Mouse (Mus musculus): ENCODE measurements around the gene Hnf4a. TPM values are rescaled to one million over a fixed set of nuclear protein-coding genes. Genes with fewer than 3 reads are reported as not detected.
"Not testable (repeated sequence)": the region's sequence is repeated elsewhere in the genome, so short reads cannot be mapped to it uniquely, and the experiment has no call there.

Gene Hnf4a
- total and polyA plus RNA-seq, 3 experiments, result not detected

DNA sequence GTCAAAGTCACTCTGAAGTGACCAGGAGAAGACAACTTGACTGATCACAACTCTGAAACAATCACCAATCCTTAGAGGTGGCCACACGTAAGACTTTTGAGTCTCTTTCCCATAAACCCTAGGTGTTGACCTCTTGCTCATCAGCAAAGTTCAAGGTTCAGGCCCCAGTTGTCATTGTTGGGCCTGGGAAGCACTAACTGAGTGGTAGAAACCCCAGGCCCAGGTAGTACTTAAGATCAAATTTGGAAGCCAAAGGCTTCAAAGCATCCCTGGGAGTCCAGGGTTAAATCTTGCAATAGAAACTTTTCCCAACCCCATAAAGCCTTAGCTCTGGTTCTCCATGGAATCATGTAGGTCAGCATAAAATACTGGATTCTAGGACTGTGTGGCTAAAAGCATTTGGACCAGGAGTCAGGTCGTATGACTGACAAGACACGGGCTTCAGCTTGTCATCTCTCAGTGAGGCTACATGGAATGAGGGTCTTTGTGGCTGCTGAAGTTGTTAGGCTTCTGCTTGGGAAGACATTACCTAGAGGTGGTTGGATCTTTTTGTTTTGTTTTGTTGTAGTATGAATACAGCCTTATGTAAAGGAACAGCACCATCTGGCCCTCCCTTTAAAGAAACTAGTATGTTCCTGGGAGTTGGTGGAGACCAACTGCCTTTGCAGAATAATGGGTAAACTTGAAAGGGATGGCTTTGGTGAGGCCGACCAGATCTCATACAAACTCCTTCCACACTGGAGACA is 109.5 kb downstream of the Hnf4a start:
- Histone ChIP-seq H3K27ac (no peak overlapping the region), H3K9ac (ENCODE audit: low read depth, low read length) (no peak overlapping the region), H3K27me3 (ENCODE audit: control insufficient read depth, insufficient read depth, low read length) (no peaks in the 10 kb centered on the region), H3K4me1 (ENCODE audit: control insufficient read depth, insufficient read depth, low read length) (no peaks in the 10 kb centered on the region; the same call in 1 of the 2 replicates), H3K79me2 (replicated peaks; ENCODE audit: control insufficient read depth, insufficient read depth, low read length) (no peaks in the 10 kb centered on the region; the same call in 1 of the 2 replicates), H3K4me3 (no peak overlapping the region), H3K36me3 (ENCODE audit: control insufficient read depth, insufficient read depth, low read length) (peaks cover 18% of the 10 kb centered on the region)
- intact Hi-C loops (cut with DNase I), result loop anchor here (2.0 kb wide), 1 partner anchor 15 kb away; no protein-coding TSS in a partner anchor
- no peak for TF ChIP-seq EP300 (IDR thresholded peaks at IDR 0.05; ENCODE audit: insufficient read depth, low read depth, low read length)
- TF ChIP-seq POLR2A (IDR thresholded peaks at IDR 0.05; ENCODE audit: insufficient read depth, low read depth, low read length), result no peak
- TF ChIP-seq CTCF (IDR thresholded peaks at IDR 0.05), result no peak
- no peak for DNase-seq
- WGBS, result 87% methylated on average over 4 of the region's 4 CpGs

DNA sequence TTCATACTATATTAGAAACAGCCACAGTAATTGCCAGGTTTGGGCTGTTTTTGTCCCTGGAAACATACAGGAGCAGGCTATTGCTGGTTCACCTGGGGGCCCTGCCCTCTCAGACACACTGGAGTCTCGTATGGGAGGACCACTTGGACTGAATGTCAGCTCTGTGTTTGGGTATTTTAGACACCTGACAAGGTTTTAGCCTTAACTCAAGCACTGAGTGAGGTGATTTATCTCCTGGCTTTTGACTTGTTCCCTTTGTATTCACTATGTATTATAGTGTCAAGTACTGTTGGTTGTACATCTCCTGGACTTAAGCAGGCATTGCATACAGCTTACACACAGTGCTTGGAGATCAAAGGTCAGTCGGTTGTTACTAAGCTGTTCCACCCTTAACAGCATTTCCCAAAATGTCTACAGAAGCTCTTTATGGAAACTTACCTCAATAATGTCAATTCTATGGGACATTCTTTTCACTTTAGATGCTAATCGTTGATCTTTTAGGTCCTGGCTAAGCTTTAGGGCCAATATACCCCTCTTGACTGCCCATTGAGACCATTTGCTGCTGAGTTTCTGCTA is 110.1 kb downstream of the Hnf4a start:
- no peaks in the 10 kb centered on the region for H3K27me3 ChIP-seq (ENCODE audit: control insufficient read depth, insufficient read depth, low read length)
- H3K27ac ChIP-seq, result no peak overlapping the region
- no peak for DNase-seq
- H3K4me1 ChIP-seq (ENCODE audit: control insufficient read depth, insufficient read depth, low read length), result no peaks in the 10 kb centered on the region; the same call in 1 of the 2 replicates
- no peak overlapping the region for H3K4me3 ChIP-seq
- TF ChIP-seq CTCF (IDR thresholded peaks at IDR 0.05) (no peak), POLR2A (IDR thresholded peaks at IDR 0.05; ENCODE audit: insufficient read depth, low read depth, low read length) (0 out of 2 replicates have a peak, but pooled peaks have one; percentile 17)
- no peaks in the 10 kb centered on the region; the same call in 1 of the 2 replicates for H3K79me2 ChIP-seq (replicated peaks; ENCODE audit: control insufficient read depth, insufficient read depth, low read length)
- peaks cover 21% of the 10 kb centered on the region for H3K36me3 ChIP-seq (ENCODE audit: control insufficient read depth, insufficient read depth, low read length)
- no peak overlapping the region for H3K9ac ChIP-seq (ENCODE audit: low read depth, low read length)
- WGBS, result 70% methylated on average over 3 of the region's 3 CpGs
- intact Hi-C loops (cut with DNase I), result loop anchor here (2.0 kb wide), 1 partner anchor 14 kb away; no protein-coding TSS in a partner anchor

DNA sequence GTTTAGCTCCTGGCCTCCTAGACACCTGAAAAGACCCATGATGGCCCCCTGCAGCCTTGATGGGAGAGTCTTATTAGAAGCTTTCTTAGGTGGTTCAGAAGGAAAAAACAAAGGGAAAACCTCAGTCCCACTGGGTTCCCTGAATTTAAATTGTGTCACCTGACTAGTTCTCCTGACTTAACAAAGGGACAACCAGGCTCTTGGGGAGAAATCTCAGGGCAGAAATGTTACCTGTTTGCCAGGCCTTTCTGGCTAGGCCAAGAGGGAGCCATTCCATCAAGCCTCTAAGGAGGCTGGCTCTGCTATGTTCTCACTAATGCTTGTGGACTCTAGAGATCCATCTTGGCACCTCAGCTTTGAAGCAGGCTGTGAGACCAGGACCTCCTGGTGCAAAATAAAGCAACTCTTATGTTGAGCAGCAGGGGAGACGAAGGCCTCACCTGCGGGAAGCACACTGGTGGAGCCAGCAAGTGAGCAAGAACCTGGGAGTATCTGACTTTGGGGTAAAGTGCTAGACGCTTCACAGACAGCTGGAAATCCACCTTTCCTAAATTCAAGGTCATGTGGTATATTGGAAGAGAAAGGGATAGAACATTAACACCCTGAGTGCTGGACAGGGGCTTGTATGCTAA is 110.7 kb downstream of the Hnf4a start:
- intact Hi-C loops (cut with DNase I), result loop anchor here (2.0 kb wide), 1 partner anchor 13 kb away; no protein-coding TSS in a partner anchor
- H3K36me3 ChIP-seq (ENCODE audit: control insufficient read depth, insufficient read depth, low read length), result peaks cover 24% of the 10 kb centered on the region

DNA sequence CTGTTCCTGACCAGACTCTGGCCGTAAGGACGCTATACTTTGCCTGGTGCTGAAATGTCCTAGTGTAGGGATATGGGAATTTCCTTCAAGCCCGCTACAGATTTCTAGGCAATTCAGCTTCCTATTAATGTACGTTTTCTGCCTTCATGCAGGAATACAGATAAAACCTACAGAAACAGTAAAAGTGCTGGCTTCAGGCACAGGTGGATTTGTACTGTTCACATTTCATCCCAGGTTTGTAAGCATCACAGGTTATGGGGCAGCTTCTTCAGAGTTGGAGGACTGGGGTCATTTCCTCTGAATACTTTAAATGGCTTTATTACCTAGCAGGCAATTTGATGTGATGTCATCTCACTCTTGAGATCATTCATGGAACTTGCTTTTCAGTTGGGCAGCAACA is 111.3 kb downstream of the Hnf4a start:
- DNase-seq, result no peak

More for the DNA sequence above, 110.7 kb downstream of the Hnf4a start:
- Histone ChIP-seq H3K27ac (no peak overlapping the region), H3K27me3 (ENCODE audit: control insufficient read depth, insufficient read depth, low read length) (no peaks in the 10 kb centered on the region), H3K4me1 (ENCODE audit: control insufficient read depth, insufficient read depth, low read length) (no peaks in the 10 kb centered on the region; the same call in 1 of the 2 replicates), H3K4me3 (no peak overlapping the region), H3K9ac (ENCODE audit: low read depth, low read length) (no peak overlapping the region), H3K79me2 (replicated peaks; ENCODE audit: control insufficient read depth, insufficient read depth, low read length) (no peaks in the 10 kb centered on the region; the same call in 1 of the 2 replicates)
- WGBS, result 77% methylated on average over 3 of the region's 3 CpGs
- DNase-seq, result no peak
- TF ChIP-seq EP300 (IDR thresholded peaks at IDR 0.05; ENCODE audit: insufficient read depth, low read depth, low read length) (no peak), POLR2A (IDR thresholded peaks at IDR 0.05; ENCODE audit: insufficient read depth, low read depth, low read length) (peak; percentile 12; the same call in 1 of the 2 replicates), CTCF (IDR thresholded peaks at IDR 0.05) (no peak)

DNA sequence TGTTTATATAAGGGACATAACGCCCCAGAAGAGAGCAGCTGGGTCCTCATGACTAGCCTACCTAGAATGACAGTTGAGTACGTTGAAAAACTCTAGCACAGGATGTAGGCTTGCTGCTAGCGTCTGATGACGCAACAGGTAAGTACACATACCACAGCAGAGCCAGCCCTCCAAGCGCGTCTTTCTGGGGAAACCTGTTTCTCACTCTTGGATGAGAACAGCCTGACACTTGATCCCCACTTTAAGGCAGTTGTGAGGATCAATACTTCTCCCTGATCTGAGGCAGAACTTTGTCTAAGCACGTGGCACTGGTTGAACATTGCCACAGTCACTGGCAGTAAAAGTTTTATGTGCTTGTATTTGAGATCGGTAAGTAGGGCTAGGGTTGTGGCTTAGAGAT is 113.8 kb downstream of the Hnf4a start:
- no peak overlapping the region for H3K9ac ChIP-seq (ENCODE audit: low read depth, low read length)
- DNase-seq, result no peak
- H3K27ac ChIP-seq, result no peak overlapping the region
- H3K79me2 ChIP-seq (replicated peaks; ENCODE audit: control insufficient read depth, insufficient read depth, low read length), result no peaks in the 10 kb centered on the region
- H3K27me3 ChIP-seq (ENCODE audit: control insufficient read depth, insufficient read depth, low read length), result no peaks in the 10 kb centered on the region
- WGBS, result 88% methylated on average over 8 of the region's 8 CpGs
- peaks cover 32% of the 10 kb centered on the region for H3K36me3 ChIP-seq (ENCODE audit: control insufficient read depth, insufficient read depth, low read length)
- intact Hi-C loops (cut with DNase I), result no loop called here
- no peaks in the 10 kb centered on the region; the same call in 1 of the 2 replicates for H3K4me1 ChIP-seq (ENCODE audit: control insufficient read depth, insufficient read depth, low read length)
- no peak overlapping the region for H3K4me3 ChIP-seq
- TF ChIP-seq CTCF (IDR thresholded peaks at IDR 0.05) (no peak), POLR2A (IDR thresholded peaks at IDR 0.05; ENCODE audit: insufficient read depth, low read depth, low read length) (no peak), EP300 (IDR thresholded peaks at IDR 0.05; ENCODE audit: insufficient read depth, low read depth, low read length) (no peak)

More for the DNA sequence above, 111.3 kb downstream of the Hnf4a start:
- 90% methylated on average over 4 of the region's 4 CpGs for WGBS
- H3K9ac ChIP-seq (ENCODE audit: low read depth, low read length), result no peak overlapping the region
- H3K36me3 ChIP-seq (ENCODE audit: control insufficient read depth, insufficient read depth, low read length), result peaks cover 24% of the 10 kb centered on the region
- H3K79me2 ChIP-seq (replicated peaks; ENCODE audit: control insufficient read depth, insufficient read depth, low read length), result no peaks in the 10 kb centered on the region; the same call in 1 of the 2 replicates
- no peak overlapping the region for H3K4me3 ChIP-seq
- no peaks in the 10 kb centered on the region for H3K27me3 ChIP-seq (ENCODE audit: control insufficient read depth, insufficient read depth, low read length)
- no peak for TF ChIP-seq CTCF (IDR thresholded peaks at IDR 0.05)
- no peak for TF ChIP-seq EP300 (IDR thresholded peaks at IDR 0.05; ENCODE audit: insufficient read depth, low read depth, low read length)
- 0 out of 2 replicates have a peak, but pooled peaks have one; percentile 9 for TF ChIP-seq POLR2A (IDR thresholded peaks at IDR 0.05; ENCODE audit: insufficient read depth, low read depth, low read length)
- H3K27ac ChIP-seq, result no peak overlapping the region
- intact Hi-C loops (cut with DNase I), result loop anchor here (2.0 kb wide), 1 partner anchor 13 kb away; no protein-coding TSS in a partner anchor
- no peaks in the 10 kb centered on the region; the same call in 1 of the 2 replicates for H3K4me1 ChIP-seq (ENCODE audit: control insufficient read depth, insufficient read depth, low read length)

DNA sequence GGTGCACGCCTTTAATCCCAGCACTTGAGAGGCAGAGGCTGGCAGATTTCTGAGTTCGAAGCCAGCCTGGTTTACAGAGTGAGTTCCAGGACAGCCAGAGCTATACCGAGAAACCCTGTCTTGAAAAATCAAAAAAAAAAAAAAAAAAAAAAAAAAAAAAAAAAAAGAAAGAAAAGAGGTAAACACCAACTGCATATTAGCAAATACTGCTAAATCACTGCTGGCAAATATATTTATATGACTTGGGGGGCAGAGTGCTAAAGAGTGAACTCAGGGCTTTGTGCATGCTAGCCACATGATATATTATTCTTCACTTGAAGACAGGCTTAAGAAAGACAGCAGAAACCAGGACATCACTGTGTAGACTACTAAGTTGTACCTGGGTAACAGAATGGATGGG is 114.8 kb downstream of the Hnf4a start:
- H3K36me3 ChIP-seq (ENCODE audit: control insufficient read depth, insufficient read depth, low read length), result peaks cover 35% of the 10 kb centered on the region
- 96% methylated on average over 3 of the region's 3 CpGs for WGBS
- H3K4me3 ChIP-seq; H3K9ac ChIP-seq (ENCODE audit: low read depth, low read length); DNase-seq; H3K27me3 ChIP-seq (ENCODE audit: control insufficient read depth, insufficient read depth, low read length); intact Hi-C loops (cut with DNase I); H3K4me1 ChIP-seq (ENCODE audit: control insufficient read depth, insufficient read depth, low read length); H3K79me2 ChIP-seq (replicated peaks; ENCODE audit: control insufficient read depth, insufficient read depth, low read length); H3K27ac ChIP-seq: not testable (repeated sequence)
